Mouse (Mus musculus) olfactory bulb, adult 2 months (tissue): ENCODE data around the gene Pla2g12b.

Experiments
- CTCF ChIP-seq: fragments of 200-500 bp; IDR thresholded peaks from 2 replicates; pipeline ENCODE4 v1.5.1; 2012; ENCODE audit warnings: low read depth, mild to moderate bottlenecking, low read length, moderate library complexity; ENCODE audit not compliant: insufficient read depth
- POLR2A ChIP-seq: fragments of 200-500 bp; IDR thresholded peaks from 2 replicates; pipeline ENCODE4 v1.6.1; 2012; ENCODE audit warnings: mild to moderate bottlenecking, low read depth, low read length, moderate library complexity; ENCODE audit not compliant: insufficient read depth

DNA sequence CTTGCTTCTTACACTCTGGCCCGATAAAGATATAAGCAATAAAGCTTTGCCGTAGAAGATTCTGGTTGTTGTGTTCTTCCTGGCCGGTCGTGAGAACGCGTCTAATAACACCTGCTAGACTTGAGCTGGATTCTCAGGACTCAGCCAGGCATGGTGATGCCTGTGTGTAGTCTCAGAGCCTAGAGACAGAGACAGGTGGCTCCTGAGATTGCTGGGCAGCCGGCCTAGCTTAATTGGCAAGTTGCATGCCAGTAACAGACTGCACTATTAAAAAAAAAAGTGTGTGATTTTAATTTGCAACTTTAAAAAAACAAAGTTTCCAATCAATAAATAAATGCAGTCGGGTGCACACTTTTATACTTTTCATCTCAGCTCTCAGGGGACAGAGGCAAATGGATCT lies 16.5 kb upstream of the Pla2g12b start:
- no peak for TF ChIP-seq CTCF
- no peak for TF ChIP-seq POLR2A
